Mouse (Mus musculus): ENCODE results near the gene Lrrn4cl.
"Not testable (repeated sequence)": the region's sequence is repeated elsewhere in the genome, so short reads cannot be mapped to it uniquely, and the experiment has no call there.

Lrrn4cl gene

DNA sequence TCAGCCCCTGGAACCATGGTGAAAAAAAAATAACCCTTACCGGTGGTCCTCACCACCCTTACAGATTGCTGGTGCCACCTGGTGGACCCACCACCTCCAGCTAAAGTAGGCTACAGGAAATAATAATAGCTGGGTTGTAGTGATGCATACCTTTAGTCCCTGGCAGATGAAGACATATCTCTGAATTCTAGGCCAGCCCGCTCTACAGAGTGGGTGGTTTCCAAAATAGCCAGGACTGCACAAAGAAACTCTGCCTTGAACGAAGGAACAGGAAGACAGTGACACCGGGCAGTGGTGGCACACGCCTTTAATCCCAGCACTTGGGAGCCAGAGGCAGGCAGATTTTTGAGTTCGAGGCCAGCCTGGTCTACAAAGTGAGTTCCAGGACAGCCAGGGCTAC is 13.7 kb downstream of the Lrrn4cl start:
- TF ChIP-seq CTCF (conservative IDR thresholded peaks at IDR 0.05; ENCODE audit: low read length), result 0 out of 2 replicates have a peak, but pooled peaks have one; percentile 9
- no peak for TF ChIP-seq NANOG (IDR thresholded peaks at IDR 0.05; ENCODE audit: borderline replicate concordance, low read length)
- no peak for TF ChIP-seq POU5F1 (IDR thresholded peaks at IDR 0.05; ENCODE audit: borderline replicate concordance, low read length)

DNA sequence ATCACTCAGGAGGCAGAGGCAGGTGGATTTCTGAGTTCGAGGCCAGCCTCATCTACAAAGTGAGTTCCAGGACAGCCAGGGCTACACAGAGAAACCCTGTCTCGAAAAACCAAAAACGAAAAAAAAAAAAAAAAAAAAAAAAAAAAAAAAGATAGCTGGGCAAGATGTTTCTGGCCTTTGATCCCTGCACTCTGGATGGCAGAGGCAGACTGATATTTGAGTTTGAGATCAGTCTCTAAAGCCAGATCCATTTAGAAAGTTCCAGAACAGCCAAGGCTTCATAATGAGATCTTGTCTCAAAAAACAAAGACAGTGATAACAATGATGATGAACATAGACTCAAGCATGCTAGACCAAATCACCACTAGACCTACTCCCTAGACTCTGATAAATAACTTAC is 19.8 kb downstream of the Lrrn4cl start:
- peak overlapping the region; percentile 100 for H3K4me3 ChIP-seq (replicated peaks; ENCODE audit: low read length)
- H3K27me3 ChIP-seq (ENCODE audit: insufficient read depth, low read length); H3K9me3 ChIP-seq (ENCODE audit: low read length): not testable (repeated sequence)
- H3K36me3 ChIP-seq (ENCODE audit: insufficient read depth, low read length), result peaks cover 34% of the 10 kb centered on the region
- H3K4me1 ChIP-seq (replicated peaks; ENCODE audit: low read depth, low read length), result peaks cover 45% of the 10 kb centered on the region

More for the DNA sequence above, 13.7 kb downstream of the Lrrn4cl start:
- H3K4me3 ChIP-seq (replicated peaks; ENCODE audit: low read length), result no peak overlapping the region
- no peaks in the 10 kb centered on the region for H3K9me3 ChIP-seq (ENCODE audit: low read length)
- H3K36me3 ChIP-seq (ENCODE audit: insufficient read depth, low read length), result no peaks in the 10 kb centered on the region
- H3K27me3 ChIP-seq (ENCODE audit: insufficient read depth, low read length), result no peaks in the 10 kb centered on the region
- H3K4me1 ChIP-seq (replicated peaks; ENCODE audit: low read depth, low read length), result peaks cover 4% of the 10 kb centered on the region; the same call in 1 of the 2 replicates

GRCm38 (mm10) chr19:8870838-8871237 is 20.3 kb downstream of the Lrrn4cl start:
- TF ChIP-seq POU5F1 (IDR thresholded peaks at IDR 0.05; ENCODE audit: borderline replicate concordance, low read length) (no peak), CTCF (conservative IDR thresholded peaks at IDR 0.05; ENCODE audit: low read length) (no peak), NANOG (IDR thresholded peaks at IDR 0.05; ENCODE audit: borderline replicate concordance, low read length) (no peak)
- peaks cover 46% of the 10 kb centered on the region for H3K4me1 ChIP-seq (replicated peaks; ENCODE audit: low read depth, low read length)
- peaks cover 38% of the 10 kb centered on the region for H3K36me3 ChIP-seq (ENCODE audit: insufficient read depth, low read length)
- peak overlapping the region; percentile 100 for H3K4me3 ChIP-seq (replicated peaks; ENCODE audit: low read length)
- no peaks in the 10 kb centered on the region for H3K27me3 ChIP-seq (ENCODE audit: insufficient read depth, low read length)
- H3K9me3 ChIP-seq (ENCODE audit: low read length), result no peaks in the 10 kb centered on the region

DNA sequence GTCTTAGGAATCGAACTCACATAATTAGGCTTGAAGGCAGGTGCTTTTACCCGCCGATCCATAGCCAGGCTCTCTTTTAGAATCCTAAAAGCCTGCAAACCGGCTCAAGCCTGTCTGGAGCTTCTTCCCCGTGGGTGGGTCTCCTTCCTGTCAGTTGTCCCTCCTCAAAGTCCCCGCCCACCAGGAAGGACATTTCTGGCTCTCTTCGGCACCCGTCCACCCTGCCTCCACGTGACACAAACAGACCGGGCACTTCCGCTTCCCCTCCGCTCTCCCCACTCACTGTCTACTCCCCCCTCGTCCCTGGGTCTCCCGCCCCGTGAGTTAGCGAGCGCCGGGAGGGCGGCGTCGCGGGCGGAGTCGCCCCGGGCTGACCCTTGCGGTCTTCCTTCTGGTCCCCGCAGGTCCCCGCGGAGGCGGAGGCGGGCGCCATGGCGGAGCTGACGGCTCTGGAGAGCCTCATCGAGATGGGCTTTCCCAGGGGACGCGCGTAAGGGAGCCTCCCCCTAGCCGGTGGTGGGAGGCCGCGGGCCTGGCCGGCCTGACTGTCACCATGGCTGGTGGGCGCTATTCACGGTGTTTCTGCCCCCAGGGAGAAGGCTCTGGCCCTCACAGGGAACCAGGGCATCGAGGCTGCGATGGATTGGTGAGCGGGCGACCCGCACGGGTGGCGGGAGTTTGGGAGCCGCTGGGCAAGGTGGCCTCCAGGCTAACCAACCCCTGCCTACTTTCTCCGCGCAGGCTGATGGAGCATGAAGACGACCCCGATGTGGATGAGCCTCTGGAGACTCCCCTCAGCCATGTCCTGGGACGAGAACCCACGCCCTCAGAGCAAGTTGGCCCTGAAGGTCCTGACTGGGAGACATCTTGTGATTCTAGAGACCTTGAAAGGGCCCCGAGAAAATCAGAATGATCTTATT is 21.0 kb downstream of the Lrrn4cl start, which contains the start of gene Ubxn1:
Gene Ubxn1, plus strand, starts transcription at position 230 of the 920 bp plus-strand sequence.
- Histone ChIP-seq H3K36me3 (ENCODE audit: insufficient read depth, low read length) (peaks cover 45% of the 10 kb centered on the region), H3K4me1 (replicated peaks; ENCODE audit: low read depth, low read length) (peaks cover 46% of the 10 kb centered on the region), H3K4me3 (replicated peaks; ENCODE audit: low read length) (peak within 1 kb of the TSS; percentile 100), H3K27me3 (ENCODE audit: insufficient read depth, low read length) (no peaks in the 10 kb centered on the region), H3K9me3 (ENCODE audit: low read length) (no peaks in the 10 kb centered on the region)
- TF ChIP-seq NANOG (IDR thresholded peaks at IDR 0.05; ENCODE audit: borderline replicate concordance, low read length), result no peak

DNA sequence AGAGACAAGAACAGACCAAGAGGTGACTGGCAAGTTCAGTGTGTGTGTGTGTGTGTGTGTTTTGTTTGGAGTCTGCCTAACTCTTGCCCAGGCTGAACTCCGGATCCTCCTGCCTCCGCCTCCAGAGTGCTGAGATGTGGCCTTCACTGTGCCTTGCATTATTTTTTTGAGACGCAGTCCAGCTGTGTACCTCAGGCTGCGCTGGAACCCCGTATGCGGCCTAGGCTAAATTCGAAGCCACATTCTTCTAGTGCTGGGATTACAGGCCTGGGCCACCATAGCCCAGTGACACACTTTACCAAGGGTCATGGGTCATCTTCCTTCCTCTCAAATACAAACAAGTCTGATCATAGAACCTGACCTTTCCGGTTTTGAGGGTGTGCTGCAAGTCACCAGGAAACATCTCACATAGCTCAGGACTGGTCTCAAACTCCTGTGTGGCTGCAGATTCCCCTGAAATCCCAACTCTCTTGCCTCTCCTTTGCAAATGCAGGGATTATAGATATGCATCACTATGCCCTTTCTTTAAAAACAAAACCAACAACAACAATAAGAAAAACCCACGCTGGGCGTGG is 21.8 kb downstream of the Lrrn4cl start:
- TF ChIP-seq NANOG (IDR thresholded peaks at IDR 0.05; ENCODE audit: borderline replicate concordance, low read length) (no peak), POU5F1 (IDR thresholded peaks at IDR 0.05; ENCODE audit: borderline replicate concordance, low read length) (no peak), CTCF (conservative IDR thresholded peaks at IDR 0.05; ENCODE audit: low read length) (no peak)
- Histone ChIP-seq H3K4me3 (replicated peaks; ENCODE audit: low read length) (peak overlapping the region; percentile 100), H3K9me3 (ENCODE audit: low read length) (no peaks in the 10 kb centered on the region), H3K4me1 (replicated peaks; ENCODE audit: low read depth, low read length) (peaks cover 46% of the 10 kb centered on the region), H3K27me3 (ENCODE audit: insufficient read depth, low read length) (no peaks in the 10 kb centered on the region), H3K36me3 (ENCODE audit: insufficient read depth, low read length) (peaks cover 53% of the 10 kb centered on the region)

DNA sequence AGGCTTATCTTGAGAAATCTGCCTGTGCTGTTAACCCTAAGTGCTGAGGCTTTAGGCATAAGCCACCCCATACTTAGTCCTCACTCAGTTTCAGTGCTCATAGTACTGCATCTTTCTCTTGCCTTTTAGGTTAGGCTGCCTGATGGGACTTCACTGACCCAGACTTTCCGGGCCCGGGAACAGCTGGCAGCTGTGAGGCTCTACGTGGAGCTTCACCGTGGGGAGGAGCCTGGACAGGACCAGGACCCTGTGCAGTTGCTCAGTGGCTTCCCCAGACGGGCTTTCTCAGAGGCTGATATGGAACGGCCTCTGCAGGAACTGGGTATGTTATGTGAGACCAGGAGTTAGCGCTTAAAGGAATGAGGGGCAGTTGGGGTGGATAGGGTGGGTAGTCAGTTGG is 24.5 kb downstream of the Lrrn4cl start:
- Histone ChIP-seq H3K27me3 (ENCODE audit: insufficient read depth, low read length) (no peaks in the 10 kb centered on the region), H3K4me3 (replicated peaks; ENCODE audit: low read length) (no peak overlapping the region), H3K4me1 (replicated peaks; ENCODE audit: low read depth, low read length) (peaks cover 52% of the 10 kb centered on the region), H3K9me3 (ENCODE audit: low read length) (no peaks in the 10 kb centered on the region), H3K36me3 (ENCODE audit: insufficient read depth, low read length) (peaks cover 80% of the 10 kb centered on the region)
- TF ChIP-seq CTCF (conservative IDR thresholded peaks at IDR 0.05; ENCODE audit: low read length) (no peak), NANOG (IDR thresholded peaks at IDR 0.05; ENCODE audit: borderline replicate concordance, low read length) (no peak), POU5F1 (IDR thresholded peaks at IDR 0.05; ENCODE audit: borderline replicate concordance, low read length) (no peak)

DNA sequence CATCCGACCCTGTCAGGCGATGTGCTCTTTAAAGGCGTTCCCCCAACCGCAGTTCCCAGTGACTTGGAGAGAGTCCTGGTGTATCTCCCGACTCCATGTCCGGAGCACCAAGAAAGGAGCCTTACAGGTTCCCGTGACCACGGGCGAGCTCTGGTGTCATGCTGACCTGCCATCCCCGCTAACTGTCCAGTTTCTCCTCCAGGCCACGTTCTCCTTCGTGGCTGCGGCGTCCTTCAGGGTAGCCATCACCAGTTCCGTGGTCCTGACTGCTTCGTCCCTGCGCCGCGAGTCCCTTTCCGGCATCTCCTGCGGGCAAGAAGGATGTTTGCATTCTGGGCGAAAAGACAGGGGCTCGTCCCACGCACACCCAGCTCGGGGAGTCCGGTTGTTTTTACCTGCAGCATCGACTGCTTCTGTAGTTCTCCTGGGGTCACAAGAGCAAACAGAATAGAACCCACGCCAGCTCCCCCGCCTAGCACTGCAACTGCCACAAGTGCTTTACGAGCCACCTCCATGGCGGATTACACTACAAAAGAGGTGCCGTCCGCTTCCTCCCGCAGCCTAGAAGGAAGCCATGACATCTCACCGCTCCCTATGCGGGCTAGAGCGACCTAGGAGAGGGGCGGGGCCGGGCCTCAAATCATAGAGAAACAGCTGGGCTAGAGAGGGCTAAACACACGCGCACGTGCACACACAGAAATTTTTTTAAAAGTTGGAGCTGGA is 29.9 kb downstream of the Lrrn4cl start, which contains the start of gene Uqcc3:
Gene Uqcc3, minus strand, starts transcription at position 613 of the 723 bp plus-strand sequence.
- Histone ChIP-seq H3K4me3 (replicated peaks; ENCODE audit: low read length) (peak within 1 kb of the TSS; percentile 93), H3K9me3 (ENCODE audit: low read length) (no peaks in the 10 kb centered on the region), H3K27me3 (ENCODE audit: insufficient read depth, low read length) (no peaks in the 10 kb centered on the region), H3K4me1 (replicated peaks; ENCODE audit: low read depth, low read length) (peaks cover 27% of the 10 kb centered on the region), H3K36me3 (ENCODE audit: insufficient read depth, low read length) (peaks cover 46% of the 10 kb centered on the region)
- TF ChIP-seq POU5F1 (IDR thresholded peaks at IDR 0.05; ENCODE audit: borderline replicate concordance, low read length) (no peak), NANOG (IDR thresholded peaks at IDR 0.05; ENCODE audit: borderline replicate concordance, low read length) (no peak), CTCF (conservative IDR thresholded peaks at IDR 0.05; ENCODE audit: low read length) (no peak)

DNA sequence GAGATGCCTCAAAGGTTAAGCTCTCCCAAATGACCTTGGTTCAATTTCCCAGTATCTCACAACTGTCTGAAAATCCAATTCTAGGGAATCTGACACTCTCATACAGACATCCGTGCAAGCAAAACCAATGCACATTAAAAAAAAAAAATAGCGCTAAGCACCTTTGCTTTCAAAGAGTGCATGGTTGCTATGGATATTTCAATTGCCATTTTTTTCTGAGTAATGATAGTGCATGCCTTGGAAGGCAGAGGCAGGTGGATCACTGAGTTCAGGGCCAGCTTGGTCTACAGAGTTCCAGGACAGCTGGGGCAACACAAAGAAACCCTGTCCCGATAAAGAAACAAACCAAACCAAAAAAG is 30.4 kb downstream of the Lrrn4cl start:
- no peak for TF ChIP-seq POU5F1 (IDR thresholded peaks at IDR 0.05; ENCODE audit: borderline replicate concordance, low read length)
- no peak for TF ChIP-seq NANOG (IDR thresholded peaks at IDR 0.05; ENCODE audit: borderline replicate concordance, low read length)
- no peak for TF ChIP-seq CTCF (conservative IDR thresholded peaks at IDR 0.05; ENCODE audit: low read length)
- Histone ChIP-seq H3K4me1 (replicated peaks; ENCODE audit: low read depth, low read length) (peaks cover 32% of the 10 kb centered on the region), H3K27me3 (ENCODE audit: insufficient read depth, low read length) (no peaks in the 10 kb centered on the region), H3K4me3 (replicated peaks; ENCODE audit: low read length) (peak overlapping the region; percentile 93), H3K36me3 (ENCODE audit: insufficient read depth, low read length) (peaks cover 41% of the 10 kb centered on the region), H3K9me3 (ENCODE audit: low read length) (no peaks in the 10 kb centered on the region)

Data from E14TG2a.4 (cell line).